Mouse (Mus musculus): ENCODE results near the gene Zswim4. TPM values are rescaled to one million over a fixed set of nuclear protein-coding genes. Genes with fewer than 3 reads are reported as not detected.

Zswim4 gene
- polyA plus RNA-seq, 1 experiment from 2014 or later: 20.6 TPM

- ATAC-seq (ENCODE audit: low FRiP score): no peak
- DNase-seq (ENCODE audit: low spot score): no peak
- no peak overlapping the region for H3K4me2 ChIP-seq (replicated peaks)
- H3K4me3 ChIP-seq (replicated peaks; ENCODE audit: low read length): no peak overlapping the region
- H3K4me1 ChIP-seq (replicated peaks; ENCODE audit: control insufficient read depth, insufficient read depth, low read length): peaks cover 6% of the 10 kb centered on the region; the same call in 1 of the 2 replicates
- WGBS: 66% methylated on average over 4 of the region's 4 CpGs
- no peaks in the 10 kb centered on the region for H3K9me3 ChIP-seq (ENCODE audit: control insufficient read depth, low read length)
- H3K27me3 ChIP-seq (ENCODE audit: control insufficient read depth, insufficient read depth, low read length): no peaks in the 10 kb centered on the region
- H3K27ac ChIP-seq: no peak overlapping the region
- H3K36me3 ChIP-seq (replicated peaks; ENCODE audit: control insufficient read depth, insufficient read depth): no peaks in the 10 kb centered on the region
- H3K9ac ChIP-seq: no peak overlapping the region
Measured at GRCm38 (mm10) chr8:84189603-84190002, 47.3 kb downstream of the Zswim4 start.

GRCm38 (mm10) chr8:84188671-84189070 is 48.2 kb downstream of the Zswim4 start:
- no peak overlapping the region for H3K4me3 ChIP-seq (replicated peaks; ENCODE audit: low read length)
- DNase-seq (ENCODE audit: low spot score) (no peak), ATAC-seq (ENCODE audit: low FRiP score) (no peak)
- H3K27me3 ChIP-seq (ENCODE audit: control insufficient read depth, insufficient read depth, low read length): no peaks in the 10 kb centered on the region
- H3K4me2 ChIP-seq (replicated peaks): no peak overlapping the region
- no peaks in the 10 kb centered on the region for H3K36me3 ChIP-seq (replicated peaks; ENCODE audit: control insufficient read depth, insufficient read depth)
- WGBS: 89% methylated on average over 10 of the region's 10 CpGs
- H3K27ac ChIP-seq: no peak overlapping the region
- H3K4me1 ChIP-seq (replicated peaks; ENCODE audit: control insufficient read depth, insufficient read depth, low read length): peaks cover 11% of the 10 kb centered on the region; the same call in 1 of the 2 replicates
- no peaks in the 10 kb centered on the region for H3K9me3 ChIP-seq (ENCODE audit: control insufficient read depth, low read length)
- H3K9ac ChIP-seq: no peak overlapping the region

- H3K4me1 ChIP-seq (replicated peaks; ENCODE audit: control insufficient read depth, insufficient read depth, low read length): peaks cover 17% of the 10 kb centered on the region
- WGBS: 5% methylated on average over 21 of the region's 21 CpGs
- peak overlapping the region; percentile 59 for H3K4me2 ChIP-seq (replicated peaks)
- no peaks in the 10 kb centered on the region for H3K9me3 ChIP-seq (ENCODE audit: control insufficient read depth, low read length)
- peak overlapping the region; percentile 22; the same call in 1 of the 2 replicates for H3K4me3 ChIP-seq (replicated peaks; ENCODE audit: low read length)
- peak overlapping the region; percentile 32; the same call in 1 of the 2 replicates for H3K9ac ChIP-seq
- DNase-seq (ENCODE audit: low spot score) (peak; percentile 47), ATAC-seq (ENCODE audit: low FRiP score) (no peak)
- H3K27ac ChIP-seq: no peak overlapping the region
- H3K36me3 ChIP-seq (replicated peaks; ENCODE audit: control insufficient read depth, insufficient read depth): no peaks in the 10 kb centered on the region
- H3K27me3 ChIP-seq (ENCODE audit: control insufficient read depth, insufficient read depth, low read length): no peaks in the 10 kb centered on the region
Measured at GRCm38 (mm10) chr8:84187065-84187755, 49.6 kb downstream of the Zswim4 start.

- peak overlapping the region; percentile 59 for H3K4me2 ChIP-seq (replicated peaks)
- 2% methylated on average over 12 of the region's 12 CpGs for WGBS
- peaks cover 23% of the 10 kb centered on the region for H3K4me1 ChIP-seq (replicated peaks; ENCODE audit: control insufficient read depth, insufficient read depth, low read length)
- no peak overlapping the region for H3K27ac ChIP-seq
- DNase-seq (ENCODE audit: low spot score) (peak; percentile 83), ATAC-seq (ENCODE audit: low FRiP score) (no peak)
- peak overlapping the region; percentile 32; the same call in 1 of the 2 replicates for H3K9ac ChIP-seq
- H3K4me3 ChIP-seq (replicated peaks; ENCODE audit: low read length): peak overlapping the region; percentile 22; the same call in 1 of the 2 replicates
- no peaks in the 10 kb centered on the region for H3K36me3 ChIP-seq (replicated peaks; ENCODE audit: control insufficient read depth, insufficient read depth)
- H3K9me3 ChIP-seq (ENCODE audit: control insufficient read depth, low read length): no peaks in the 10 kb centered on the region
- H3K27me3 ChIP-seq (ENCODE audit: control insufficient read depth, insufficient read depth, low read length): no peaks in the 10 kb centered on the region
Measured at GRCm38 (mm10) chr8:84186547-84186946, 50.3 kb downstream of the Zswim4 start.

- Histone ChIP-seq H3K27me3 (ENCODE audit: control insufficient read depth, insufficient read depth, low read length) (no peaks in the 10 kb centered on the region), H3K9ac (peak within 1 kb of the TSS; percentile 100), H3K36me3 (replicated peaks; ENCODE audit: control insufficient read depth, insufficient read depth) (no peaks in the 10 kb centered on the region), H3K9me3 (ENCODE audit: control insufficient read depth, low read length) (no peaks in the 10 kb centered on the region), H3K4me3 (replicated peaks; ENCODE audit: low read length) (peak within 1 kb of the TSS; percentile 91), H3K4me2 (replicated peaks) (peak within 1 kb of the TSS; percentile 83), H3K4me1 (replicated peaks; ENCODE audit: control insufficient read depth, insufficient read depth, low read length) (peaks cover 37% of the 10 kb centered on the region), H3K27ac (peak within 1 kb of the TSS; percentile 97)
- 93% methylated on average over 7 of the region's 7 CpGs for WGBS
- DNase-seq (ENCODE audit: low spot score) (no peak), ATAC-seq (ENCODE audit: low FRiP score) (no peak)
Measured at GRCm38 (mm10) chr8:84185117-84185516, 51.7 kb downstream of the Zswim4 start, which contains the start of gene Nanos3. Gene Nanos3 (minus strand): TSS chr8:84185217.

GRCm38 (mm10) chr8:84184085-84185043 is 52.5 kb downstream of the Zswim4 start:
- DNase-seq (ENCODE audit: low spot score) (peak; percentile 41), ATAC-seq (ENCODE audit: low FRiP score) (peak; percentile 5; the same call in 1 of the 2 replicates)
- Histone ChIP-seq H3K27me3 (ENCODE audit: control insufficient read depth, insufficient read depth, low read length) (no peaks in the 10 kb centered on the region), H3K4me1 (replicated peaks; ENCODE audit: control insufficient read depth, insufficient read depth, low read length) (peaks cover 45% of the 10 kb centered on the region), H3K4me2 (replicated peaks) (peak overlapping the region; percentile 83), H3K36me3 (replicated peaks; ENCODE audit: control insufficient read depth, insufficient read depth) (no peaks in the 10 kb centered on the region), H3K9me3 (ENCODE audit: control insufficient read depth, low read length) (no peaks in the 10 kb centered on the region), H3K9ac (peak overlapping the region; percentile 100), H3K4me3 (replicated peaks; ENCODE audit: low read length) (peak overlapping the region; percentile 91), H3K27ac (peak overlapping the region; percentile 97)
- 17% methylated on average over 21 of the region's 21 CpGs for WGBS

- DNase-seq (ENCODE audit: low spot score): peak; percentile 60
- 0 out of 2 replicates have a peak, but pooled peaks cover 4% of the 10 kb centered on the region for H3K36me3 ChIP-seq (replicated peaks; ENCODE audit: control insufficient read depth, insufficient read depth)
- no peaks in the 10 kb centered on the region for H3K9me3 ChIP-seq (ENCODE audit: control insufficient read depth, low read length)
- peak overlapping the region; percentile 83 for H3K4me2 ChIP-seq (replicated peaks)
- peak overlapping the region; percentile 97 for H3K27ac ChIP-seq
- ATAC-seq (ENCODE audit: low FRiP score): peak; percentile 55
- peak overlapping the region; percentile 91 for H3K4me3 ChIP-seq (replicated peaks; ENCODE audit: low read length)
- H3K9ac ChIP-seq: peak overlapping the region; percentile 100
- peaks cover 54% of the 10 kb centered on the region for H3K4me1 ChIP-seq (replicated peaks; ENCODE audit: control insufficient read depth, insufficient read depth, low read length)
- WGBS: 1% methylated on average over 69 of the region's 87 CpGs
- no peaks in the 10 kb centered on the region for H3K27me3 ChIP-seq (ENCODE audit: control insufficient read depth, insufficient read depth, low read length)
Measured at GRCm38 (mm10) chr8:84183261-84184084, 53.4 kb downstream of the Zswim4 start.

GRCm38 (mm10) chr8:84182833-84183232 is 54.0 kb downstream of the Zswim4 start:
- H3K27ac ChIP-seq: peak overlapping the region; percentile 97
- H3K9me3 ChIP-seq (ENCODE audit: control insufficient read depth, low read length): no peaks in the 10 kb centered on the region
- H3K4me3 ChIP-seq (replicated peaks; ENCODE audit: low read length): peak overlapping the region; percentile 91
- H3K27me3 ChIP-seq (ENCODE audit: control insufficient read depth, insufficient read depth, low read length): no peaks in the 10 kb centered on the region
- peak overlapping the region; percentile 100 for H3K9ac ChIP-seq
- peaks cover 55% of the 10 kb centered on the region for H3K4me1 ChIP-seq (replicated peaks; ENCODE audit: control insufficient read depth, insufficient read depth, low read length)
- H3K4me2 ChIP-seq (replicated peaks): peak overlapping the region; percentile 83
- ATAC-seq (ENCODE audit: low FRiP score): no peak
- DNase-seq (ENCODE audit: low spot score): no peak
- 46% methylated on average over 4 of the region's 4 CpGs for WGBS
- H3K36me3 ChIP-seq (replicated peaks; ENCODE audit: control insufficient read depth, insufficient read depth): 0 out of 2 replicates have a peak, but pooled peaks cover 5% of the 10 kb centered on the region
